Mouse (Mus musculus) kidney, adult 2 months (tissue): ENCODE results near the gene Hist1h4d. TPM values are rescaled to one million over a fixed set of nuclear protein-coding genes. Genes with fewer than 3 reads are reported as not detected.
"Not testable (repeated sequence)": the region's sequence is repeated elsewhere in the genome, so short reads cannot be mapped to it uniquely, and the experiment has no call there.

Experiments
- DNase-seq: peaks from one replicate; pipeline ENCODE4 v3.0.0; 2021
- H3K27ac ChIP-seq: fragments of 200-500 bp; 2 replicates; pipeline ENCODE4 v1.5.1; 2012; ENCODE audit warnings: low read depth, low read length, control low read depth, inconsistent platforms; ENCODE audit not compliant: insufficient read depth
- H3K27me3 ChIP-seq: fragments of 200-500 bp; replicated peaks from 2 replicates; pipeline ENCODE4 v1.6.1; 2012; ENCODE audit warnings: mild to moderate bottlenecking, moderate library complexity, low read length, inconsistent platforms; ENCODE audit not compliant: control insufficient read depth, insufficient read depth
- H3K36me3 ChIP-seq: fragments of 200-500 bp; 2 replicates; pipeline ENCODE4 v1.6.1; 2012; ENCODE audit warnings: mild to moderate bottlenecking, moderate library complexity, low read length, inconsistent platforms; ENCODE audit not compliant: control insufficient read depth, insufficient read depth
- H3K4me1 ChIP-seq: fragments of 200-500 bp; 2 replicates; pipeline ENCODE4 v1.6.1; 2011; ENCODE audit warnings: low read length; ENCODE audit not compliant: control insufficient read depth, insufficient read depth
- H3K4me3 ChIP-seq: fragments of 200-500 bp; 2 replicates; pipeline ENCODE4 v1.5.1; 2011; ENCODE audit warnings: mild to moderate bottlenecking, low read depth, low read length, control low read depth; ENCODE audit not compliant: insufficient read depth
- CTCF ChIP-seq: fragments of 200-500 bp; conservative IDR thresholded peaks from 2 replicates; pipeline ENCODE4 v1.5.1; 2011; ENCODE audit warnings: low read depth, mild to moderate bottlenecking, control low read depth, low read length, moderate library complexity, mixed read lengths; ENCODE audit not compliant: insufficient read depth, insufficient read length
- POLR2A ChIP-seq: fragments of 200-500 bp; IDR thresholded peaks from one replicate; pipeline ENCODE4 v1.6.1; 2011; ENCODE audit warnings: low read depth, low read length, control low read depth
- WGBS: fragments of 180-500 bp; shearing (Covaris S2); methylation state at CpG from one replicate; pipeline ENCODE4 v1.1.7; 2018; 5-methylcytosine and 5-hydroxymethylcytosine counted together
- polyA plus RNA-seq: library from polyadenylated mRNA; depleted of rRNA; stranded (reverse); fragments of >200 nt; gene quantifications from 2 replicates; pipeline ENCODE4 v1.2.3, GENCODE M21; 2012

Hist1h4d gene
- polyA plus RNA-seq, 1 experiment, result 3.7 TPM

DNA sequence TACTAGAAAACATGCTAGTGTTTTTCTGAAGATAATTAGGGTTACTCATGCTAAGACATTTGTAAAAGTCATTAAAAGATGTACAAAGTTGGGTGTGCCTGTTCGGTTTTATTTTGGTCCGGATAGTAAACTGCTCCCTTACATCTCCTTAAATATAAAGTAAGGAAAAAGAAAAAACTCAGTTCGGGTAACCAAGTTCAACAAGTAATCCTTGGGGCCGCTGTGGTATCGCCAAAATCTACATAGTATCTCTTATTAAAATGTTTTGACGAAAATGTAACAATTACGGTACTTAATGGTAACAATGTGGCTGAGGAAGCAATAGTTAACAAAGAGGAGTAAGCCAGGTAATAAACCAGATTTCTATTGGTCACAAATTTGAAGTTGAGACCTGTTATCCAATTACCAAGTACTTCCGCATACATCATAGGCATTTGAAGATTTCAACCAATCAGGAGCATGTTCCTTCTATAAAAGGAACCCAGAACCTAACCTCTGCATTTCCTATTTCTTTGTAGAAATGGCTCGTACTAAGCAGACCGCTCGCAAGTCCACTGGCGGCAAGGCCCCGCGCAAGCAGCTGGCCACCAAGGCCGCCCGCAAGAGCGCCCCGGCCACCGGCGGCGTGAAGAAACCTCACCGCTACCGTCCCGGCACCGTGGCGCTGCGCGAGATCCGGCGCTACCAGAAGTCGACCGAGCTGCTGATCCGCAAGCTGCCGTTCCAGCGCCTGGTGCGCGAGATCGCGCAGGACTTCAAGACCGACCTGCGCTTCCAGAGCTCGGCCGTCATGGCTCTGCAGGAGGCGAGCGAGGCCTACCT lies 37.2 kb upstream of the Hist1h4d start, which contains the start of gene Hist1h3f:
Hist1h3f (plus strand) TSS at position 88 of the 822 bp plus-strand sequence.
- Histone ChIP-seq H3K4me1 (no peaks in the 10 kb centered on the region), H3K27me3 (no peaks in the 10 kb centered on the region), H3K36me3 (no peaks in the 10 kb centered on the region), H3K27ac (peak within 1 kb of the TSS; percentile 87), H3K4me3 (peak within 1 kb of the TSS; percentile 86)
- TF ChIP-seq POLR2A, result peak; percentile 55
- TF ChIP-seq CTCF, result no peak
- under 1% methylated on average over 32 of the region's 45 CpGs for WGBS
- peak; percentile 95 for DNase-seq

DNA sequence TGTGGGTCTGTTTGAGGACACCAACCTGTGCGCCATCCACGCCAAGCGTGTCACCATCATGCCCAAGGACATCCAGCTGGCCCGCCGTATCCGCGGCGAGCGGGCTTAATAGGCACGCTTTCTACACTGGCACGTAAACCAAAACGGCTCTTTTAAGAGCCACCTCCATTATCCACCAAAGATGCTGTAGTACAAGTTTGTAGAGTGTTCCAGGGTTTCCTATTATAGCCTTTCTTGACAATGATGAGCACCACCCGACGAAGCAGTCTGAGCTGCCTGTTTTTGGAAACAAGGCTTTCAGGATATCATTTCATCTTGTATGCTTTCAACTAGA lies 36.6 kb upstream of the Hist1h4d start:
- WGBS, result under 1% methylated on average over 11 of the region's 14 CpGs
- H3K36me3 ChIP-seq, DNase-seq, H3K4me1 ChIP-seq, H3K27me3 ChIP-seq, H3K27ac ChIP-seq: not testable (repeated sequence)
- H3K4me3 ChIP-seq, result peak overlapping the region; percentile 54

DNA sequence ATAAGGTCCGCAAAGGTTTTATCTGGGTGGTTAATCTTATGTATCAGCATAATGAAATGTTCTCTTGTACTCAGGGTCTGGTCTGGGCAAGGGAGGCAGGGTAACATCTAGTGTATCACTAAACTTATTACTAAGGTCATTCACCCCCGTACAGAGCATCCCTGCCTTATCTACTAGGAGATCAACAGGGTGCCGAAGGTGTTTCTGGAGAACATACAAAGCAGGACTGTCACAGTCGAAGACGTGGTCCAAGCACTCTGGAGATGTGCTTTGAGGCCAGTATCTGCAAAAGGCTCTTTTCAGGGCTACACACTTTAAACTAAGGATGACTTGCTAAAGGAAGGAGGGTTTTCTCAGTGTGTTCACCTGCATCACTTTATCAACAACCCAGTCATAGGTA lies 34.7 kb upstream of the Hist1h4d start:
- no peak for TF ChIP-seq POLR2A
- no peak for TF ChIP-seq CTCF
- H3K27ac ChIP-seq, result no peak overlapping the region
- H3K27me3 ChIP-seq, result no peaks in the 10 kb centered on the region
- H3K4me3 ChIP-seq, result no peak overlapping the region
- no peaks in the 10 kb centered on the region for H3K4me1 ChIP-seq
- 85% methylated on average over 5 of the region's 5 CpGs for whole genome bisulfite sequencing
- no peaks in the 10 kb centered on the region for H3K36me3 ChIP-seq
- DNase-seq, result no peak

DNA sequence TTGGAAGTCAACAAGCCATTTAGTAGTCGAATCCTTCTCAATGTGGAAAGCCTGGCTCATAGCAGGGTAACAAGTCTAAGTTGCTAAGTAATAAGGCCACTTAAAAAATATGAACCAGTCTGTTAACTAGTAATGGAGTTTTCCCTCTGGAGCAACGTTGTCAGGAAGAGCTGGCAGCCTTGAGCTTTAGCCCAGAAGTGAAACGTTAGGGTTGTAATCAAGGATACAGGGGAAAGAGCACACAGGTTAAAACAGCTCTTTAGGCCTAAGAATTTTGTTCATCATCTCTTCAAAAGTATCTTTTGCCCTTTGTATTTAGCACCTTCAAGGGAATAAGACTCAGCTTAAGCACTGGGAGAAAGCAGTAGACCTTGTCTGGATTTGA lies 30.6 kb upstream of the Hist1h4d start:
- H3K4me3 ChIP-seq, result no peak overlapping the region
- TF ChIP-seq CTCF, result no peak
- no peak for TF ChIP-seq POLR2A
- WGBS, result 17% methylated on average over 3 of the region's 3 CpGs

DNA sequence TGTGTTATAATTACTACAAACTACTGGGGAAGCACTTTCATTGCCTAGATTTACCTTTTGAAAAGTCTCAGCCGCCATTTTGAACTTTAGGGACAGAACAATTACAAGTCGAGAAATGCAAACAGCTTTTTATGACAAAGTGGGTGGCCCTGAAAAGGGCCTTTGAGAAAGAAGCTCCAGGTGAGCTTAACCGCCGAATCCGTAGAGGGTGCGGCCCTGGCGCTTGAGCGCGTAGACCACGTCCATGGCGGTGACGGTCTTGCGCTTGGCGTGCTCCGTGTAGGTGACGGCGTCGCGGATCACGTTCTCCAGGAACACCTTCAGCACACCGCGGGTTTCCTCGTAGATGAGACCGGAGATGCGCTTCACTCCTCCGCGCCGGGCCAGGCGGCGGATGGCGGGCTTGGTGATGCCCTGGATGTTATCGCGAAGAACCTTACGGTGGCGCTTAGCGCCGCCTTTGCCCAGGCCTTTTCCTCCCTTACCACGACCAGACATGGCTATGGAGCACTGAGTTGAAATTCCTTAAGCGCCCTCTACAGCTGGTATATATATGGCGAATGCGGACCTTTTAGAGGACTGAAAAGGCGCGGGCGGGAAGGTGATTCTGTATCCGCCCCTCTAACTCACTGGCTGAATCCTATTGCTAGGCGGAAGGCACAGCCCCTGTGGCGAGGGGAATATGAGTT lies 30.1 kb upstream of the Hist1h4d start, which contains the start of gene Hist1h4f:
Hist1h4f (minus strand) TSS at position 503 of the 689 bp plus-strand sequence.
- 1% methylated on average over 47 of the region's 47 CpGs for WGBS
- TF ChIP-seq CTCF, result 0 out of 2 replicates have a peak, but pooled peaks have one; percentile 31
- DNase-seq, result peak; percentile 88
- H3K36me3 ChIP-seq, H3K27me3 ChIP-seq, H3K27ac ChIP-seq, H3K4me1 ChIP-seq: not testable (repeated sequence)
- peak within 1 kb of the TSS; percentile 59 for H3K4me3 ChIP-seq

More for the DNA sequence above, 30.6 kb upstream of the Hist1h4d start:
- Histone ChIP-seq H3K27me3 (no peaks in the 10 kb centered on the region), H3K36me3 (no peaks in the 10 kb centered on the region), H3K4me1 (no peaks in the 10 kb centered on the region), H3K27ac (no peak overlapping the region)
- no peak for DNase-seq

DNA sequence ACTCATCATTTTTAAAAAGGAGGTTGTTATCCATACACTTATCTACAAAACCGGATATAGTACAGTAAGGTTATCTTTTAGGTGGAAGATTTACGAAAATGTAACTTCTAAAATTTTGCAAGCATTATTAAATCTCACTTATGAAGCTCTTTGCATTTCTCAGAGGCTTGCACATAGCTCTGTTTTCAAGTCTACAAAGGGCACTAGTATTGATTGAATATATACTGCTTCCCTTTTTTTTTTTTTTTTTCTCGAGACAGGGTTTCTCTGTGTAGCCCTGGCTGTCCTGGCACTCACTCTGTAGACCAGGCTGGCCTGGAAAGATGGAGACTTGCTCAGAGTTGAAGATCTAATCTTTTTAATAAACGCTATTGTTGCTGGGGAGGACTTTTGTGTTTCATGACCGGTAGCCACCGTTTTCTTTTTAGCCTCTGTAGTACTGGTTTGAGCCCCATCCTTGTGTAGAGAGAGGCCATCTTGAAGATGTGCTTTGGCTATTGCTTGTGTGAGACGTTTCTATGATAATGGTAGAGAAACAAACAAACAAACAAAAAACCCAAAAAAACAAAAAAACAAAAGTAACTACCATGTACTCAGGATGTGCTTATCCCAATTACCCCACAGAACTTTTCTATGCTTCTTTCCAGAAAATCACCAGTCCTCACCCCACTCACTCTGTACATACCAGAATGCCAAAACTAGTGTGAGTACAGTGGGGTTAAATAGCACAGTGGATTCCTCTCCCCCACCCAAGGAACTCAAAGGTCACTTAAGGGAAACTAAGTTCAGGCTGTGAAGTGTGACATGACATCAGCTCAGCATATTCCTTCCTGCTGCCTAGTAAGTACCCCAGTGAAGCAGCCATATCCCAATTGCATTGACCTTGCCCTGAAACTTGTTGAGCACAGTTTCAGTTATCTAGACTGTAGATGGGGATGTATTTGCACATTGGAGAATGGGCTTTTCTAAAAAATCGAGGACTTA lies 29.2 kb upstream of the Hist1h4d start:
- Histone ChIP-seq H3K4me3 (no peak overlapping the region; the same call in 1 of the 2 replicates), H3K36me3 (no peaks in the 10 kb centered on the region), H3K27me3 (no peaks in the 10 kb centered on the region), H3K4me1 (no peaks in the 10 kb centered on the region), H3K27ac (no peak overlapping the region)
- TF ChIP-seq CTCF, result no peak
- TF ChIP-seq POLR2A, result no peak
- WGBS, result 55% methylated on average over 8 of the region's 8 CpGs
- no peak for DNase-seq
